Mouse (Mus musculus) thymus, adult 2 months (tissue): ENCODE measurements around the gene Ddx50.

Experiments used
- CTCF ChIP-seq: fragments of 200-500 bp; IDR thresholded peaks from 2 replicates; pipeline ENCODE4 v1.5.1; 2012; ENCODE audit warnings: mild to moderate bottlenecking, control low read depth, low read length, moderate library complexity, borderline replicate concordance; ENCODE audit not compliant: control insufficient read depth, poor library complexity, insufficient read depth; ENCODE audit errors: extremely low read depth
- POLR2A ChIP-seq: fragments of 200-500 bp; IDR thresholded peaks from 2 replicates; pipeline ENCODE4 v1.6.1; 2012; ENCODE audit warnings: mild to moderate bottlenecking, low read length, control low read depth, moderate library complexity; ENCODE audit not compliant: control insufficient read depth, poor library complexity, insufficient read depth; ENCODE audit errors: extremely low read depth

DNA sequence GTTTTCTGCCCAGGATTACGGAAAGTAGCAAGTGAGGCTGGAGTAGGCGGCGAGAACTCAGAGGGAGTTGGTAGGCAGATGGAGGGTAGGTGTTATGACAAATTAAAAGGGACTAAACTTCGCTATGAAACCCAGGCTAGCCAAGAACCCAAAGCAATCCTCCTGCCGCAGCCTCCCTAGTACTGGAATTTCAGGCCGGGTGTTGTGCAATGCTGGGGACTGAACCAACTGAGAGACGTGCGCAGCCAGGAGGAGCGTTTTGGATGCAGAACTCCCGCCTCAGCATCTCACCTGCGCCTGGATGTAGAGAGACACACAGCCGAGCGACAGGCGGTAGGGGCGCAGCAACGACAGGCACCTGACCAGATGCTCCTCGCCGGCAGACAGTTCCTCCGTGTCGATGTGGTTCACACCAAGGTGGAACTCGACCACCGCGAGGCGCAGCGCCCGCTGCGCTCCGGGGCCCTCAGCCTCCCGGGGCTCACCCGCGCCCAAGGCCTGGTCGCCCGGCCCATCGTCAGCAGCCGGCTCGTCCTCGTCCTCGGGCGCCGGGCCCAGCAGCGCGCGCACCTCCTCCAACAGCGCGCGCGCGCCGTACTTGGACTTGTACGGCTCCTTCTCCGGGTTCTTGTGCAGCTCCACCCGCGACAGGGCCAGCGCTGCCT lies 73.2 kb downstream of the Ddx50 start:
- no peak for TF ChIP-seq POLR2A
- no peak for TF ChIP-seq CTCF
